Mouse (Mus musculus): ENCODE measurements around the gene Appl2.
"Not testable (repeated sequence)": the region's sequence is repeated elsewhere in the genome, so short reads cannot be mapped to it uniquely, and the experiment has no call there.

Appl2 gene

GRCm38 (mm10) chr10:83648131-83649020, at the start of gene Appl2:
Appl2 (minus strand) TSS chr10:83648738.
- peak; percentile 97 to 98 for DNase-seq

GRCm38 (mm10) chr10:83696226-83696625, 47.7 kb upstream of the Appl2 start:
- no peak for DNase-seq

- no peak for DNase-seq
These were observed 43.8 kb upstream of the Appl2 start for GRCm38 (mm10) chr10:83692175-83692895.

GRCm38 (mm10) chr10:83688215-83688614, 39.7 kb upstream of the Appl2 start:
- DNase-seq, result no peak

- no peak for DNase-seq
These were observed 32.8 kb upstream of the Appl2 start for GRCm38 (mm10) chr10:83681334-83681733.

- DNase-seq, result no peak
These were observed 18.0 kb upstream of the Appl2 start for GRCm38 (mm10) chr10:83666556-83666955.

GRCm38 (mm10) chr10:83661925-83662324, 13.4 kb upstream of the Appl2 start:
- DNase-seq, result peak; percentile 24 to 25

GRCm38 (mm10) chr10:83660605-83661004, 12.1 kb upstream of the Appl2 start:
- DNase-seq, result peak; percentile 16 to 29

- DNase-seq, result no peak
These were observed 6.1 kb upstream of the Appl2 start for GRCm38 (mm10) chr10:83654591-83654990.

- not testable (repeated sequence) for DNase-seq
These were observed 3.8 kb upstream of the Appl2 start for GRCm38 (mm10) chr10:83652205-83652866.

GRCm38 (mm10) chr10:83649037-83649436, 499 bp upstream of the Appl2 start:
- peak in 1 of 2 experiments; percentile 34 for DNase-seq

- DNase-seq, result no peak
These were observed 2.1 kb downstream of the Appl2 start for GRCm38 (mm10) chr10:83646351-83646885.

- DNase-seq, result no peak
These were observed 2.9 kb downstream of the Appl2 start for GRCm38 (mm10) chr10:83645716-83645990.

GRCm38 (mm10) chr10:83644865-83645715, 3.4 kb downstream of the Appl2 start:
- no peak for DNase-seq

GRCm38 (mm10) chr10:83644167-83644566, 4.4 kb downstream of the Appl2 start:
- DNase-seq, result no peak

GRCm38 (mm10) chr10:83641641-83642040, 6.9 kb downstream of the Appl2 start:
- no peak for DNase-seq

- DNase-seq, result no peak
These were observed 8.6 kb downstream of the Appl2 start for GRCm38 (mm10) chr10:83639881-83640386.

GRCm38 (mm10) chr10:83637295-83637694, 11.2 kb downstream of the Appl2 start:
- peak; percentile 46 to 71 for DNase-seq

- DNase-seq, result no peak
These were observed 12.3 kb downstream of the Appl2 start for GRCm38 (mm10) chr10:83636191-83636590.

GRCm38 (mm10) chr10:83634461-83634860, 14.1 kb downstream of the Appl2 start:
- DNase-seq, result peak; percentile 64 to 67

GRCm38 (mm10) chr10:83632806-83633374, 15.6 kb downstream of the Appl2 start:
- DNase-seq, result no peak

GRCm38 (mm10) chr10:83631775-83632174, 16.8 kb downstream of the Appl2 start:
- DNase-seq, result no peak

Measured in kidney, postnatal 4 days (tissue).